Mouse (Mus musculus) lung, adult 2 months (tissue): ENCODE data around the gene Plekha6. TPM values are rescaled to one million over a fixed set of nuclear protein-coding genes. Genes with fewer than 3 reads are reported as not detected.

Source experiments
- DNase-seq: peaks from one replicate; pipeline ENCODE4 v3.0.0; 2022
- H3K4me1 ChIP-seq: fragments of 200-500 bp; 2 replicates; pipeline ENCODE4 v1.6.1; 2011; ENCODE audit warnings: low read length; ENCODE audit not compliant: control insufficient read depth, insufficient read depth
- H3K4me3 ChIP-seq: fragments of 200-500 bp; replicated peaks from 2 replicates; pipeline ENCODE3; 2011; ENCODE audit warnings: low read depth, mild to moderate bottlenecking, control low read depth, low read length; ENCODE audit errors: extremely low read depth
- CTCF ChIP-seq: fragments of 200-500 bp; IDR thresholded peaks from 2 replicates; pipeline ENCODE4 v1.5.1; 2011; ENCODE audit warnings: mild to moderate bottlenecking, low read length, control low read depth; ENCODE audit not compliant: insufficient read depth
- POLR2A ChIP-seq: fragments of 200-500 bp; IDR thresholded peaks from 2 replicates; pipeline ENCODE4 v1.6.1; 2011; ENCODE audit warnings: low read depth, mild to moderate bottlenecking, control low read depth, low read length, borderline replicate concordance; ENCODE audit errors: extremely low read depth
- WGBS: fragments of 180-500 bp; shearing (Covaris S2); methylation state at CpG from one replicate; pipeline ENCODE4 v1.1.7; 2018; 5-methylcytosine and 5-hydroxymethylcytosine counted together
- polyA plus RNA-seq: library from polyadenylated mRNA; depleted of rRNA; stranded (reverse); fragments of >200 nt; gene quantifications from 2 replicates; pipeline ENCODE4 v1.2.3, GENCODE M21; 2012

The Plekha6 gene
- polyA plus RNA-seq, 1 experiment: 39.4 TPM

- Histone ChIP-seq H3K4me3 (no peak overlapping the region), H3K4me1 (peaks cover 5% of the 10 kb centered on the region)
- no peak for DNase-seq
- WGBS: 82% methylated on average over 7 of the region's 7 CpGs
- TF ChIP-seq POLR2A (no peak), CTCF (no peak)
Observed at GRCm38 (mm10) chr1:133231523-133232193, 67.6 kb downstream of the Plekha6 start.

GRCm38 (mm10) chr1:133235909-133236308 lies 71.9 kb downstream of the Plekha6 start:
- DNase-seq: no peak
- WGBS: 73% methylated on average over 5 of the region's 5 CpGs
- Histone ChIP-seq H3K4me3 (no peak overlapping the region), H3K4me1 (peaks cover 24% of the 10 kb centered on the region)
- TF ChIP-seq CTCF (no peak), POLR2A (no peak)

GRCm38 (mm10) chr1:133236693-133237440 lies 72.9 kb downstream of the Plekha6 start:
- peaks cover 21% of the 10 kb centered on the region for H3K4me1 ChIP-seq
- DNase-seq: peak; percentile 49

DNA sequence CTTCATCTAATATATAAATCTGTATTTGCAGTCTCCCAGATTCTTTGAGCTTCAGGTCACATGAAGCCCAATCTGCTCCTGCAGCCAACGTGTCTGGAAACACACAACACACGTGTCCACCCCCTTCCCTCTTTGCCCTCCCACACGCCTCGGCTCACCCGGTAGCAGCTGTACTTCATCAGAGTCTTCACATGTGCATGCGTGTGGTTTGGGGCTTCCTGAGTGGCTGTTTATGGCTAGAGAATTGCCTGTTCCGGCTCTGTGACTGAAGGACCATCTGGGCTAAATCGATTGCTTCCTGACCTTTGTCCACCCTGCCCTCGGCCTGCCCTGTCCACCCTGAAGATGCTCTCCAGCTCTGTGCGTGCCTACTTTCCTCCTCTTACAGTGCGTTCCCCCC lies 73.7 kb downstream of the Plekha6 start:
- peaks cover 21% of the 10 kb centered on the region for H3K4me1 ChIP-seq
- TF ChIP-seq CTCF (no peak), POLR2A (no peak)
- peak overlapping the region; percentile 34 for H3K4me3 ChIP-seq
- no peak for DNase-seq
- 8% methylated on average over 11 of the region's 11 CpGs for WGBS

More at GRCm38 (mm10) chr1:133236693-133237440, 72.9 kb downstream of the Plekha6 start:
- H3K4me3 ChIP-seq: no peak overlapping the region
- no peak for TF ChIP-seq POLR2A
- no peak for TF ChIP-seq CTCF
- WGBS: 21% methylated on average over 8 of the region's 8 CpGs

DNA sequence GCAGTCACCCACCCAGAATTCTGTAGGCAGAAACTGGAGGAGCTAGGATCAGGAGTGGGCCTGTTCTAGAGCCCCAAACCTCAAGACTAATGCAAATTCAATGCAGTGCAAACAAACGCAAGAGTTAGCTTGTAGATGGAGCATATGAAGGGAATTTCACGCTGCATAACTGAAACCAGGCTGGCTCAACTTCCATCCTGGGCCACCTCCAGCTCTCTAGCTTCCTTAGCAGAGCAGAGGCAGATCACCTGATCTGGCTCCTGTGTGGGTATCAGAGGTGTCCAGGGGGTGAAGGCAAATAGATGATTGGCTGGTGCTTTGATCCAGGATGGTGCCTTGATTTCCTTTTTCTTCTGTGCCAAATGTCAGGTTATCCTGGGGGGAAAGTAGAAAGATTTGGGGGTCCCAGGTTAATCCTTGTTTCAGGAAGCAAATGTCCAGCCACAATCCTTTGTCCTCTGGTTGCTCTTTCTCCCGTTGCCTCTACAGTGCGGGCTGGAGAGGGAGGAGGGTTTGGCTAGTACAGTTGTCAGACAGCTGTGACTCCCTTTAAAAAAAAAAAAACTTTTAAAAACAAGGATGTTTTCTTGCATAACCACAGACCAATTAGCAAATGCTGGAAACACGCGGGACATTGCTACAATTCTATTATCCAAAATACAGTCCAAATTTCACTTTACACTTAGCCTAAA lies 75.3 kb downstream of the Plekha6 start:
- Histone ChIP-seq H3K4me1 (peaks cover 21% of the 10 kb centered on the region), H3K4me3 (no peak overlapping the region)
- no peak for TF ChIP-seq CTCF
- TF ChIP-seq POLR2A: no peak
- 65% methylated on average over 6 of the region's 6 CpGs for WGBS
- no peak for DNase-seq

DNA sequence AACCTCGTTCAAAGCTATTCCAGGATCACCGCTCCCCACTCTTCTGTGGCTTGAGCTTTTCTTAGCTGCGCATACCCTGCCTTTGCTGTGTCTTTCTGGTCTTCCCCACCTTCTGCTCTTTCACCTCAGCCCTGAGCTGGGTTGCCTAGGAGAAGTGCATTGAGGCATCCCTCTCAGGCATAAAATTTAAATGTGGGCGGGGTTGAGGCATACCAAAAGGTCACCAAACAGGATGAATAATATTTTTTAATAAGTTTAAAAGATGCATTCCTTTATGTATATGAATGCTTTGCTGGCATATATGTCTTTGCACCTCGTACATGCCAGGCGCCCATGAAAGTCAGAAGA lies 75.8 kb downstream of the Plekha6 start:
- 74% methylated on average over 6 of the region's 6 CpGs for whole genome bisulfite sequencing
- Histone ChIP-seq H3K4me1 (peaks cover 21% of the 10 kb centered on the region), H3K4me3 (no peak overlapping the region)
- no peak for DNase-seq
- TF ChIP-seq CTCF: no peak
- TF ChIP-seq POLR2A: no peak

- Histone ChIP-seq H3K4me3 (peak overlapping the region; percentile 34), H3K4me1 (peaks cover 21% of the 10 kb centered on the region)
- TF ChIP-seq POLR2A (no peak), CTCF (no peak)
Observed at GRCm38 (mm10) chr1:133240881-133241280, 76.9 kb downstream of the Plekha6 start.

GRCm38 (mm10) chr1:133244668-133245067 lies 80.7 kb downstream of the Plekha6 start:
- 50% methylated on average over 7 of the region's 7 CpGs for WGBS
- no peak overlapping the region for H3K4me3 ChIP-seq
- no peak for DNase-seq
- TF ChIP-seq POLR2A: no peak
- TF ChIP-seq CTCF: no peak
- no peaks in the 10 kb centered on the region for H3K4me1 ChIP-seq

More at GRCm38 (mm10) chr1:133240881-133241280, 76.9 kb downstream of the Plekha6 start:
- 35% methylated on average over 3 of the region's 3 CpGs for WGBS
- no peak for DNase-seq
